Mouse (Mus musculus): Measurements from ENCODE around the gene Dixdc1. TPM values are rescaled to one million over a fixed set of nuclear protein-coding genes. Genes with fewer than 3 reads are reported as not detected.

Dixdc1 gene
- total and polyA plus RNA-seq, 2 experiments from 2014 or later, result 28.6 to 33.3 TPM

DNA sequence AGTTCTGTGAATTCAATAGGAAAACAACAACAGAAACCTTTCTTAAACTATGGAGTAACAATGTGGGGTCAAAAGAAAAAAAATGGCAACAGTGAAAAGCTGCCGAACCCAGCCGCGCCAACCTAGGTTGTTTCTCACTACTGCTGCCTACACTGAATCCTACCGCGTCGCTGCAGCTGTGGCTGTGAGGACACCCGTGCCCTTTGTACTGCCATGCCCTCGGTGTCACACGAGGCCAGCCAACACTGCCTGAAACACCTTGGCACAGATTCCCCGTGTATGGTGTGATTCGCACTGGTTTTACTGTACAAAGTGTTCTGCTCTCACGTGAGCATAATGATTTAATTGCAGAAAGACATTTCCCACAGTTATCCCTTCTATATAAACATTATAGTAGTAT lies 78.9 kb downstream of the Dixdc1 start:
- H3K4me1 ChIP-seq (ENCODE audit: insufficient read depth, low read length), result 0 out of 2 replicates have a peak, but pooled peaks cover 2% of the 10 kb centered on the region
- no peaks in the 10 kb centered on the region for H3K27me3 ChIP-seq (ENCODE audit: insufficient read depth, low read length)
- 18% methylated on average over 12 of the region's 12 CpGs for WGBS
- peak overlapping the region; percentile 26; the same call in 1 of the 2 replicates for H3K27ac ChIP-seq (ENCODE audit: low read depth, low read length)
- peak overlapping the region; percentile 94 for H3K4me3 ChIP-seq (ENCODE audit: low read depth, low read length)
- H3K9ac ChIP-seq (replicated peaks; ENCODE audit: low read length, poor library complexity, severe bottlenecking), result peak overlapping the region; percentile 42; the same call in 1 of the 2 replicates
- H3K9me3 ChIP-seq (ENCODE audit: low read length), result no peaks in the 10 kb centered on the region
- ATAC-seq (ENCODE audit: low FRiP score) (no peak), DNase-seq (ENCODE audit: low spot score) (peak; percentile 47)
- TF ChIP-seq CTCF (IDR thresholded peaks at IDR 0.05), result no peak
- H3K4me2 ChIP-seq (ENCODE audit: low read depth, low read length, poor library complexity, severe bottlenecking), result peak overlapping the region; percentile 58
- H3K36me3 ChIP-seq (ENCODE audit: insufficient read depth, low read length), result peaks cover 7% of the 10 kb centered on the region

DNA sequence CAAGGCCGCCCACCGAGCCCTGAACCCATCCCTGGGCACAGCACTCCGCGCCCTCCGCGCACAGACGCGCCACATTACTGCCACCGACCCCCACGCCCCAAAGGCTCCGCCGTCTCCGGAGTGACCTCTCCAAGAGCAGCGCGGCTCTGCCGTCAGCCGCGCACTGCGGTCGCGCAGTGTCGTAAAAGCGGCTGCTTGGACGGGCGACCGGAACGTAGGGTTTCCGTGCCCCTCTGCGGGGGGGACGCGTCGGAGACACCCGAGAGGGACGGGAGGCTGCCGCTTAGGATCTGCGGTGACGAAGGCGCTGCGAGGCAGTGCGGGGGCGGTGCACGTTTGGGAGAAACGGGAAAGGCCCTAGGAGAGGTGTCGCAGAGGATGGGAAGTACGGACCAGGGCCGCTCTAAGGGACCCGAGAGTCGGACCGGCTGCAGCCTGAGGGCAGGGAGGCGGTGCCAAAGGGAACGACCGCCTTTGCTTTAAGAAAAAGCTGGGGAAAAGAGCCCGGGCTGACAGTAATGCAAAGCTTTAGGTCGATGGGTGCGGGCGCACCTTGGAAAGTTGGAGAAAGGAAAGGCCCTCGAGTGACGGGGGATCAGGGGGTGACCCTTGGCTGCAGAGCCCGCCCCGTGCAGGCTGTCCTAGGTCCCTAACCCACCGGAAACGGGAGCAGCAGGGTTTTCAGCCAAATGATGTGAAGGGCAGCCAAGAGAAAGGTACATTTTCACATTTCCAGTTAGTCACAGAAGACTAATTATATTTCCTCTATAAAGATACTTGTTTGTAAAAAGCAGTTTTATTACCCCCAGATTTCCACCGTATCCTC lies 79.7 kb downstream of the Dixdc1 start, which contains the start of gene Dlat:
TSS of gene Dlat (minus strand) at position 389 of the 826 bp plus-strand sequence.
- ATAC-seq (ENCODE audit: low FRiP score) (peak; percentile 92), DNase-seq (ENCODE audit: low spot score) (peak; percentile 94)
- H3K4me1 ChIP-seq (ENCODE audit: insufficient read depth, low read length), result 0 out of 2 replicates have a peak, but pooled peaks cover 2% of the 10 kb centered on the region
- under 1% methylated on average over 58 of the region's 63 CpGs for WGBS
- H3K9ac ChIP-seq (replicated peaks; ENCODE audit: low read length, poor library complexity, severe bottlenecking), result peak within 1 kb of the TSS; percentile 95
- H3K27me3 ChIP-seq (ENCODE audit: insufficient read depth, low read length), result no peaks in the 10 kb centered on the region
- no peaks in the 10 kb centered on the region for H3K9me3 ChIP-seq (ENCODE audit: low read length)
- peak within 1 kb of the TSS; percentile 58 for H3K4me2 ChIP-seq (ENCODE audit: low read depth, low read length, poor library complexity, severe bottlenecking)
- no peak for TF ChIP-seq CTCF (IDR thresholded peaks at IDR 0.05)
- H3K27ac ChIP-seq (ENCODE audit: low read depth, low read length), result peak within 1 kb of the TSS; percentile 84
- H3K4me3 ChIP-seq (ENCODE audit: low read depth, low read length), result peak within 1 kb of the TSS; percentile 94
- no peaks in the 10 kb centered on the region; the same call in 1 of the 2 replicates for H3K36me3 ChIP-seq (ENCODE audit: insufficient read depth, low read length)

GRCm38 (mm10) chr9:50658941-50659388 lies 80.4 kb downstream of the Dixdc1 start:
- H3K9me3 ChIP-seq (ENCODE audit: low read length), result no peaks in the 10 kb centered on the region
- peak overlapping the region; percentile 58 for H3K4me2 ChIP-seq (ENCODE audit: low read depth, low read length, poor library complexity, severe bottlenecking)
- H3K27me3 ChIP-seq (ENCODE audit: insufficient read depth, low read length), result no peaks in the 10 kb centered on the region
- H3K9ac ChIP-seq (replicated peaks; ENCODE audit: low read length, poor library complexity, severe bottlenecking), result peak overlapping the region; percentile 95
- 0 out of 2 replicates have a peak, but pooled peaks cover 2% of the 10 kb centered on the region for H3K4me1 ChIP-seq (ENCODE audit: insufficient read depth, low read length)
- H3K4me3 ChIP-seq (ENCODE audit: low read depth, low read length), result peak overlapping the region; percentile 94
- no peaks in the 10 kb centered on the region; the same call in 1 of the 2 replicates for H3K36me3 ChIP-seq (ENCODE audit: insufficient read depth, low read length)
- ATAC-seq (ENCODE audit: low FRiP score) (peak; percentile 66), DNase-seq (ENCODE audit: low spot score) (peak; percentile 22)
- no peak for TF ChIP-seq CTCF (IDR thresholded peaks at IDR 0.05)
- peak overlapping the region; percentile 84 for H3K27ac ChIP-seq (ENCODE audit: low read depth, low read length)
- under 1% methylated on average over 22 of the region's 28 CpGs for WGBS

DNA sequence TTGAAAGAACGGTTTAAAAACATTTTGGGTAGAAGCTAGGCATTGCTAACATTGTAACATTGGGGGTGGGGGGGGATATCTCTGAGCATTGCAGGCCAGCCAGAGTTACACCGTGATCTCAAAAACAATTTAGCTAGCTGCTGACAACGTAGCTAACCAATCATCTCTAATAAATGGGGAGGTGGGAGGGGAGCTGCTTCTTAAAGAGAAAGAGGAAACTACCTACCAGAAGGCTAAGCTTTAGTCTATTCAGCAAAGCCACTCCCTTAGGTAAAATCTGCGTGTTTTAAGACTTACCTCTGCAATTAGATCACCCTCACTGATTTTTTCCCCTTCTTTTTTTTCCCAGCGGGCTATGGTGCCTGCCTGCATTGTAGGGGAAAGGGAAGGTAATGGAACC lies 80.9 kb downstream of the Dixdc1 start:
- peak overlapping the region; percentile 58 for H3K4me2 ChIP-seq (ENCODE audit: low read depth, low read length, poor library complexity, severe bottlenecking)
- 0 out of 2 replicates have a peak, but pooled peaks cover 2% of the 10 kb centered on the region for H3K4me1 ChIP-seq (ENCODE audit: insufficient read depth, low read length)
- ATAC-seq (ENCODE audit: low FRiP score), result no peak
- DNase-seq (ENCODE audit: low spot score), result peak; percentile 32
- WGBS, result 24% methylated on average over 5 of the region's 5 CpGs
- H3K27me3 ChIP-seq (ENCODE audit: insufficient read depth, low read length), result no peaks in the 10 kb centered on the region
- H3K36me3 ChIP-seq (ENCODE audit: insufficient read depth, low read length), result peaks cover 5% of the 10 kb centered on the region
- no peaks in the 10 kb centered on the region for H3K9me3 ChIP-seq (ENCODE audit: low read length)
- H3K27ac ChIP-seq (ENCODE audit: low read depth, low read length), result peak overlapping the region; percentile 84; the same call in 1 of the 2 replicates
- H3K9ac ChIP-seq (replicated peaks; ENCODE audit: low read length, poor library complexity, severe bottlenecking), result peak overlapping the region; percentile 95
- peak overlapping the region; percentile 94 for H3K4me3 ChIP-seq (ENCODE audit: low read depth, low read length)
- no peak for TF ChIP-seq CTCF (IDR thresholded peaks at IDR 0.05)

- 97% methylated on average over 10 of the region's 10 CpGs for WGBS
- Histone ChIP-seq H3K36me3 (ENCODE audit: insufficient read depth, low read length) (peaks cover 63% of the 10 kb centered on the region), H3K4me1 (ENCODE audit: insufficient read depth, low read length) (no peaks in the 10 kb centered on the region), H3K9ac (replicated peaks; ENCODE audit: low read length, poor library complexity, severe bottlenecking) (no peak overlapping the region), H3K9me3 (ENCODE audit: low read length) (no peaks in the 10 kb centered on the region), H3K27me3 (ENCODE audit: insufficient read depth, low read length) (no peaks in the 10 kb centered on the region), H3K4me2 (ENCODE audit: low read depth, low read length, poor library complexity, severe bottlenecking) (no peak overlapping the region), H3K4me3 (ENCODE audit: low read depth, low read length) (no peak overlapping the region), H3K27ac (ENCODE audit: low read depth, low read length) (no peak overlapping the region)
- no peak for ATAC-seq (ENCODE audit: low FRiP score)
- TF ChIP-seq CTCF (IDR thresholded peaks at IDR 0.05), result no peak
- DNase-seq (ENCODE audit: low spot score), result no peak
Observed at GRCm38 (mm10) chr9:50650503-50650902, 88.8 kb downstream of the Dixdc1 start.
